Mouse (Mus musculus): Measurements from ENCODE around the gene Neurl1a. TPM values are rescaled to one million over a fixed set of nuclear protein-coding genes. Genes with fewer than 3 reads are reported as not detected.

Neurl1a gene
- total RNA-seq, 2 experiments from 2014 or later: not detected

- no peak for ATAC-seq (replicated peaks; ENCODE audit: low FRiP score, poor library complexity, severe bottlenecking)
Observed at GRCm38 (mm10) chr19:47206126-47206525, 27.5 kb downstream of the Neurl1a start.

DNA sequence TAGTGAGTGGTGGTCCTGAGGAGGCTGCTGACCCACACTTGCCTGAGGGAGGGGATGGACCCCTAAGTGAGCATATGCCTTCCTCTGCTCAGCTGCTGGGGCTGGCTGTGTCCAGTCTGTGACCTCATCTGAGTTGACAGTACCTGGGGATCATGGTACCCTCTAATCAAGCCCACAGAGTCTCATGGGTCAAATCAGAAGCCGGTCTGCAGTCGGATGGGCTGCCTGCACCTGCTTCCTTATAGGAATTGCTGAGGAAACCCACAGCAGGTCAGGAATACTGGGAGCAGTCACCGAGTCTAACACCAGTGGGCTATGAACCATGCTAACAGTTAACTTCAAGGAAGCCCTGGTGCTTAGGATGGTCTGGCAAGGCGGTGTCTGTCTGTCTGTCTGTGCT, 31.8 kb downstream of the Neurl1a start:
- no peak for ATAC-seq (replicated peaks; ENCODE audit: low FRiP score, poor library complexity, severe bottlenecking)

- ATAC-seq (replicated peaks; ENCODE audit: low FRiP score, poor library complexity, severe bottlenecking): no peak
Observed at GRCm38 (mm10) chr19:47211609-47212312, 33.1 kb downstream of the Neurl1a start.

DNA sequence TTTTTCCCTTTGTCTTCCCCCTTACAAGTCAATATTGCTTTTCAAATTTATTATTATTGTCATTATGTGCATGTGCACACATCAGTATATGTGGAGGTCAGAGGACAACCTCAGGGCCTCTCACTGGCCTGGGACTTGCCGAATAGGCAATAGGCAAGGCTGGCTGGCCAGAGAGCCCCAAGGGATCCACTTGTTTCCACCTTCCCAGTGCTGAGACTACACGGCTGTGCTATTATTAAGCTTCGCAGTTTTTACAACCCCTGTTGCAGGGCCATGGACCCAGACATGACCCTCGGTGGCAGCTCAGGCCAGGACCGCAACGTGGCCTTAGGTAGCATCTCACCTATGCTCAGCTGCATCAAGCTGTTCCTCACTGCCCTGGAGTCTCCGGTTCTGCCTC, 33.8 kb downstream of the Neurl1a start:
- ATAC-seq (replicated peaks; ENCODE audit: low FRiP score, poor library complexity, severe bottlenecking): no peak

DNA sequence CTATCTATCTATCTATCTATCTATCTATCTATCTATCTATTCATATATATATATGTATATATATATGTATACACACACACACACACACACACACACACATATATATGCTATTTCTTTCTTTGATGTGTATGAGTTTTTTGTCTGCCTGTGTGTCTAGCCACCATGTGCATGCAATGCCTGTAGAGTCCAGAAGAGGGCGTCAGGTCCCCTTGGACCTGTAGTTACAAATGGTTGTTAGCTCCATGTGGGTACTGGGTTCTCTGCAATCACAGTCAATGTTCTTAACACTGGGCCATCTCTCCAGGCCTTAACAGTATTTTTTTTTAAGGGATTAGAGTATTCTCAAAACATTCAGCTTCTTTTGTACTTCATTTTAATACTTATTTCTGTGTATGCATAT, 34.9 kb downstream of the Neurl1a start:
- ATAC-seq (replicated peaks; ENCODE audit: low FRiP score, poor library complexity, severe bottlenecking): no peak

- no peak for ATAC-seq (replicated peaks; ENCODE audit: low FRiP score, poor library complexity, severe bottlenecking)
Observed at GRCm38 (mm10) chr19:47216766-47217165, 38.1 kb downstream of the Neurl1a start.

GRCm38 (mm10) chr19:47219622-47220021, 41.0 kb downstream of the Neurl1a start:
- no peak for ATAC-seq (replicated peaks; ENCODE audit: low FRiP score, poor library complexity, severe bottlenecking)

- no peak for ATAC-seq (replicated peaks; ENCODE audit: low FRiP score, poor library complexity, severe bottlenecking)
Observed at GRCm38 (mm10) chr19:47220232-47220631, 41.6 kb downstream of the Neurl1a start.

DNA sequence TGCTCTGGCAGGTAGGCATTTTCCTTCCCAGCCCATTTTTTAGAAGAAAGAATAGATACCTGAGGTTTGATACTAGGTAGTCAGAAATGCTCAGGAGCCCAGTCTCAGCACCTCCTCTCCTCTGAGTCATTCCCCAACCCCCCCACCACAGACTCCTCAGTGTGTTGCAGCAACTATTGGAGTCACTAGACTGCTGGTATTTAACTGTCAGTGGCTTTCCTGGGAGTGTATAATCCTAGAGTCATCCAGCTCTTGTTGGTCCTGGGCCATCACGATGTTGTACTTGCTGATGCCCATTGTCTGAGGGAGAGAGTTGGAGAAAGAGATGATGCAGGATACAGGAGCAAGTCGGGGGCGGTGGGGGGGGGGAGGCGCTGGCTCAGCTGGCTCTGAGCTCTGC, 42.4 kb downstream of the Neurl1a start:
- no peak for ATAC-seq (replicated peaks; ENCODE audit: low FRiP score, poor library complexity, severe bottlenecking)

DNA sequence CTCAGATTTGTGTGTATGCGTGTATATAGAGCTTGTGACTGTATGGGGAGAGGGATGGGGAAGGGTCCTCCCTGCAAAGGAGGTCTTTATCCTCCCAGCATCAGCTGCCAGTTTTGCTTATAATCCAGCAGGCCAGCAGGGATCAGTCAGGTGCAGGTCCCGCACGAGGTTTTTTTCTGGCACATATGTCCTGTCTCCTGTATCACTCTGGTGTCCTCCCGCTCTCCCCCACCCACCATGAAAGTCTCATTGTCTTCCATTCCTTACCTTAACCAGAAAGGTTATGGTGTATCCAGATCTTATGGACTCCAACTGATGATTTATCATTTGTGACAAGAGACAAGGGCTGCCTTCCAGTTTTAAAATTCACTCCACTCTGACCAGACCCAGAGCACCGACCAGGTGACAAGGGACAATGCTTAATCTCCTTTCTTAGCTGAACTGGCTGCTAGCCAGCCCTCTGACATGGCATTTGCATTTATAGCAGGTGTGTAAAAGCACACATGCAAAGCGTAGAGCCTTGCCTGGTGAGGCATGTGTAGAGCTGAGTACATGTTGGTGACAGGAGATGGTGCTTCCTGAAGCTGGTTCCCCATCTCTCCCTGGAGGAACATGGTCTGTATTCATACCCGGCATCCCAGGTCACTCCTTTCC, 43.0 kb downstream of the Neurl1a start:
- ATAC-seq (replicated peaks; ENCODE audit: low FRiP score, poor library complexity, severe bottlenecking): no peak

DNA sequence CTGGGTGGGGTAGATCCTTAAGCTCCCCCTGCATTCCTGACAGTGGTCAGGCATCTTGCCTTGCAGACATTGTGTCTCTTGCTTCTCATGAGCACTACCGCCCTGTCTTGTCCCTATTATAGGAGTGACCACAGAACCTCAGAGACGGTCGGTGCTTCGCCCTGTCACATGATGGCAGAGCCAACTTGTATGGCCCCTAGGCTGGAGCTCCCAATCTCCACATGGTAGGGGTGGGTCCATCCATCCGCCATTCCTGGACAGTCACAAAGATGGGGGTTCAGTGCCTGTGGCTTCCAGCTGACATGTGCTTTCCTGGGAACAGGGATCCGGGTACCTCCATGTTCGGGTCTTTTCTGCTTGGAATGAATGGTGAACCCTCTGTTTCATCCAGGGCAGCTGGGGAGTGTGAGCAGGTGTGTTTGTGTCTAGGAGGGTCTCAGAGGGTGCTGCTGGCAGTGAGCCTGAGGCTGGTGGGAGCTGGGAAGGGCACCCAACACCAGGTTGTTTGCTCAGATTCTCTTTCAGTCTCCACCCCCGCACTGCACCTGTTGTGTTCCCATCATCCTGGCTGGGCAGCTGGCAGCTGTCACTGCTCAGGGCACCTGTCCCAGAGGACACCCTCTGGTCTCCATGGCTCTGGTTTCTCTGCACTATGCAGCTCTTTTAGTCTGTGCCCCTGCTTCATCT, 43.7 kb downstream of the Neurl1a start:
- ATAC-seq (replicated peaks; ENCODE audit: low FRiP score, poor library complexity, severe bottlenecking): no peak

DNA sequence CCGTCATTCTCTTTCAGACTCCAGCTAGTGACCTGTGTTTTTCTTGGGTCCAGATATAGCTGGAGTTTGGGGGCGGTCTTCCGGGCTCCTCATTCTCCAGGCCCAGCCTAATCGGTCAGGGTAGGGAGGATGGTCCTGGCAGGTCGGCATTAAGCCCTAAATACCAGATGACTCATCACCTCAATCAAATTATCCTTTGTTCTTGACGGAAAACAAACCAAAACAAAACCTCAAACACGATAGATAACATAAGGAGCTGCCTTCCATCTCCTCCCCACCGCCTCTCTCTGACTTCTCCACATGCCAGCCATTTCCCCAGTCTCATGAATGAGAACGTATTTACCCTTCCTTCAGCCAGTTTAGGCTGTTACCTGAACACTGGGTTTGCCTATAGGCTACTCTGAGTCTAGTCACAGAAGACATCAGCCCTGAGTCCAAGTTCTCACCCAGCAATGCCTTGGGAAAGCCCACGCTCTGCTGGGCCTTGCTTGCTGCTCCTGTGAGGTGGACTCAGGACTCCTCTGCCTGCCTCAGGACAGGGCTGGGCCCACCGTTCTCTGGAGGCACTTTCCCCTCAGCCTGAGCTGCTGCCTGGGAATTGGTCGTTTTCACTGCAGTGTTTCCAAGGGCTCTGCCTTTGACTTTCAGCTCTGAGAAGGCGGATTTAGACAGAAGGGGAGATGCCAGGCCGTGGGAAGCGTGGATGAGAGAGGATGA, 44.4 kb downstream of the Neurl1a start:
- no peak for ATAC-seq (replicated peaks; ENCODE audit: low FRiP score, poor library complexity, severe bottlenecking)

- no peak for ATAC-seq (replicated peaks; ENCODE audit: low FRiP score, poor library complexity, severe bottlenecking)
Observed at GRCm38 (mm10) chr19:47224743-47225142, 46.1 kb downstream of the Neurl1a start.

DNA sequence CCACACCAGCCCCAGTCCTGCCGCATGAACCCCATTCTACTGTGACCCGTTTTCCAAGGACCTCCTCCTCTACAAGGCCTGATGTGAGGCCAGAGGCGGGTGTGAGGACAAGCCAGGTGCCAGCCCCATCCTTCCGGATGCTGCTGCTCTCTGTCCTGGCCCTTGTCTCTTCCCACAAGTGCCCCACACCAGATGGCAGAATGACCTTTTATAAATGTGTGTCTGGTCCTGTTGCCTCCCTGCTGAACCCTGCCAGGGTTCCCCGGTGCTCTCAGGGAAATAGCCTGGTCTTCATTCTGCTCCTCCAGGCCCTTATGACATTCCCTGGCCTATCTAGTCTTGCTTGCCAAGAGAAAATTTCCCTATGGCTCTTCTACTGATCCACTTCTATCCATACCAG, 47.2 kb downstream of the Neurl1a start:
- ATAC-seq (replicated peaks; ENCODE audit: low FRiP score, poor library complexity, severe bottlenecking): no peak

GRCm38 (mm10) chr19:47228725-47229252, 50.2 kb downstream of the Neurl1a start:
- no peak for ATAC-seq (replicated peaks; ENCODE audit: low FRiP score, poor library complexity, severe bottlenecking)

- no peak for ATAC-seq (replicated peaks; ENCODE audit: low FRiP score, poor library complexity, severe bottlenecking)
Observed at GRCm38 (mm10) chr19:47229461-47229860, 50.8 kb downstream of the Neurl1a start.

GRCm38 (mm10) chr19:47230082-47230481, 51.5 kb downstream of the Neurl1a start:
- ATAC-seq (replicated peaks; ENCODE audit: low FRiP score, poor library complexity, severe bottlenecking): no peak

DNA sequence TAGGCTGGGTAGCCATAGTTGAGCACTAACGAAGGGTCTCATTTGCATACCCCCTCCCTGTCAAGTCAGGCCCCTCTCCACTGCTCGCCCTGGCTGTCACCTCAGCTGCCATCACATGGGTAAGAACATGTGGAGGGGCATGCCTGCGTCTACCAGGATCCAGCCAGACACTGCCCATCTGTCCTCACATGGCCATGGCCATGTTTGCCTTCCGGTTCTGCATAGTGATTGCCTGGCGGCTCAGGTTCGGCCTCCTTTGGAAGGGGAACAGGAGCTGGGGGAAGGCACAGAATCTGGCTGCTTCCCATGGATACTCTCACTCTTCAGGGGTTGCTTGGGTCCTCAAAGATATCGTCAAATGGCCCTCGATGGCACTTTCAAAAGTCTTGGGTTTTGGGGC, 52.1 kb downstream of the Neurl1a start:
- no peak for ATAC-seq (replicated peaks; ENCODE audit: low FRiP score, poor library complexity, severe bottlenecking)

GRCm38 (mm10) chr19:47231389-47231788, 52.8 kb downstream of the Neurl1a start:
- ATAC-seq (replicated peaks; ENCODE audit: low FRiP score, poor library complexity, severe bottlenecking): no peak

All from erythroblast, adult 5-6 weeks (primary cell).